Mouse (Mus musculus): Measurements from ENCODE around the gene Oas3.

GRCm38 (mm10) chr5:120706541-120706940 is 70.9 kb downstream of the Oas3 start:
- TF ChIP-seq CTCF (IDR thresholded peaks at IDR 0.05; ENCODE audit: insufficient read depth, low read length) = no peak
- no peak for TF ChIP-seq POLR2A (IDR thresholded peaks at IDR 0.05; ENCODE audit: borderline replicate concordance, extremely low read depth, low read depth, low read length)

Data from lung, adult 2 months (tissue).